Mouse (Mus musculus): Measurements from ENCODE around the gene Fyttd1.

DNA sequence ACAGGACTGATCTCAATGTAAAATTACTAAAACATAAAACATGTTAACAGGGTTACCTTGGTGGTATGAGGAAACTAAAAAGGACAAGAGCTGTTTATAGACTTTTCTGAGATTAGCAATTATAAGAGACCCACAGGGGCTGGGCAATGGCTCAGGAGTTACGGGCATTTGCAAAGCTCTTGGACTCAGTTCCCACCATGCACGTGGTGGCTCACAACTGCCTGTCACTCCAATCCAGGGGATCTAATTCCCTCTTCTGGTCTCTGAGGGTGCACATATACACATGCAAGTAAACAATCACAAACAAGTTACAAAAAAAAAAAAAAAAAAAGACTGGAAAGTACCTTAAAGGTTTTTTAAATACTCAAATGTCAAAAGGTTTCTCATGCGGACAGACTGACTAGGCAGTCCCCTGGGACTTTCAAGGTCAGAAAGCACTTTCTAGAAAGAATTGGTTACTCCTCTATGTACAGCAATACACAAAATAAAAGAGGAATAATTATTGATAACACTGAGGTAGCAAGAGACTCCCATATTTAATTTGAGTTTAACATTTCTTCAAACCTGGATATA is 15.4 kb upstream of the Fyttd1 start:
- TF ChIP-seq POLR2A (IDR thresholded peaks at IDR 0.05; ENCODE audit: insufficient read depth, low read depth, low read length) (no peak), CTCF (IDR thresholded peaks at IDR 0.05; ENCODE audit: insufficient read depth, low read depth, low read length) (no peak)
